Mouse (Mus musculus) liver, embryonic 12.5 days (tissue): Measurements from ENCODE around the gene Kctd12. TPM values are rescaled to one million over a fixed set of nuclear protein-coding genes. Genes with fewer than 3 reads are reported as not detected.

Experiments
- ATAC-seq: fragments of 200-750 bp; cut with Nextera tagmentation; 2 replicates; pipeline ENCODE4 v1.8.0; 2017; ENCODE audit warnings: moderate number of reproducible peaks, mild to moderate bottlenecking, moderate library complexity
- H3K27ac ChIP-seq: fragments of 300-500 bp; sonication (generic); 2 replicates; pipeline ENCODE4 v1.5.1; 2016; ENCODE audit warnings: mild to moderate bottlenecking
- H3K27me3 ChIP-seq: fragments of 300-500 bp; sonication (generic); replicated peaks from 2 replicates; pipeline ENCODE4 v1.6.1; 2016; ENCODE audit warnings: mild to moderate bottlenecking, moderate library complexity
- H3K36me3 ChIP-seq: fragments of 300-500 bp; sonication (generic); 2 replicates; pipeline ENCODE4 v1.6.1; 2016; ENCODE audit warnings: mild to moderate bottlenecking, moderate library complexity
- H3K4me1 ChIP-seq: fragments of 300-500 bp; sonication (generic); 2 replicates; pipeline ENCODE4 v1.6.1; 2016
- H3K4me2 ChIP-seq: fragments of 300-500 bp; sonication (generic); 2 replicates; pipeline ENCODE4 v1.6.1; 2016; ENCODE audit warnings: mild to moderate bottlenecking, moderate library complexity
- H3K4me3 ChIP-seq: fragments of 300-500 bp; sonication (generic); 2 replicates; pipeline ENCODE4 v1.5.1; 2016; ENCODE audit warnings: mild to moderate bottlenecking, moderate library complexity
- H3K9ac ChIP-seq: fragments of 300-500 bp; sonication (generic); 2 replicates; pipeline ENCODE4 v1.6.1; 2016; ENCODE audit warnings: mild to moderate bottlenecking, moderate library complexity
- H3K9me3 ChIP-seq: fragments of 300-500 bp; sonication (generic); replicated peaks from 2 replicates; pipeline ENCODE4 v1.6.1; 2016; ENCODE audit warnings: mild to moderate bottlenecking, moderate library complexity
- WGBS: fragments of 180-500 bp; shearing (Covaris S2); methylation state at CpG from one replicate; pipeline ENCODE4 v1.1.7; 2016; ENCODE audit not compliant: insufficient replicate concordance; 5-methylcytosine and 5-hydroxymethylcytosine counted together
- polyA plus RNA-seq: library from polyadenylated mRNA; unstranded; fragments of >200 nt; fragmentation: Nextera tagmentation; extraction: Ambion mirVana; gene quantifications from 2 replicates; pipeline ENCODE4 v1.2.1, GENCODE M21; 2016

The Kctd12 gene
- 2.3 and 2.4 TPM in 2 replicates for polyA plus RNA-seq

DNA sequence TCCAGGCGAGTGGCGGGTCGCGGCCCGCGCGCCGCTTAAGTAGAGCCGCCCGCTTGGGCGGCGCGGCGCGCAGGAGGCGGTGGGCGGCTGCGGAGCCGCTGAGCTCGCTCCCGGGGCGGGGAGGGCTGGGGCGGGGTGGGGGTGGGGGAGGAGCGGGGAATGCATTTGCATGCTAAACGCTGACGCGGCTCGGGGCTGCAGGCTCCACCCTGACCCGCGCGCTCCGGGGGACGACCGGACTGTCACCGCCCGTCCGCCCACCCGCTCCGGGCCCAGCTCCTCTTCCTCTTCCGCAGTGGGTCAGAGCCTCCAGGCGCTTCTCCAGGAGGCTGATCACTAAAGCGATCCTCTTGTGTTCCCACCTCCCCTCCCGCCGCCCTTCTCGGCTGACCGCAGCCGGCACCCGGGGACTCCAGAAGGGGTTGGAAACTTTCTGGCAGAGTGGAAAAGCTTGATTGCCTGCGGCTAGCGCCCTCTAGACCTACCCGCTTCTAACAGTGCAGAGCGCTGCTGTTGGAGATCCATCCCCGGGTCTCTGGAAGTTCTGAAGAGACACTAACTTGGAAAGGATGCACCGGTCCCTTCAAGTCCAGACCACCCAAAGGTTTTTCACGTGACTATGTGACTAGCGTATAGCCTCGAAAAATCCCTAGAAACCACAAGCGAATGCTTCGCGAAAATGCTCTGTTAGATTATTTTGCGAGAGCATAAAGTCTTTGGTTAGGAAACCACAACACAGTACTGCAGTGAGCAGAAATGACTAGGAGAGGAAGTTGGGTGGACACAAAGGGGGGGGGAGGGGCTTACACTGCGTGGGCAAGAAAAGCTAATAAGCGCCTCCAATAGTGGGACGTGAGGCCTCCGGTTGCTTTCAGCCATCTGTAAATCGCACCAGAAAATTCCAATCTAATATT lies at the start of gene Kctd12:
Kctd12 (minus strand) TSS at position 11 of the 914 bp plus-strand sequence.
- peak; percentile 90 for ATAC-seq
- no peaks in the 10 kb centered on the region for H3K9me3 ChIP-seq
- 1% methylated on average over 56 of the region's 66 CpGs for WGBS
- peak within 1 kb of the TSS; percentile 63 for H3K4me3 ChIP-seq
- peak within 1 kb of the TSS; percentile 80 for H3K27ac ChIP-seq
- H3K4me2 ChIP-seq: peak within 1 kb of the TSS; percentile 88
- peak within 1 kb of the TSS; percentile 57 for H3K9ac ChIP-seq
- no peaks in the 10 kb centered on the region for H3K36me3 ChIP-seq
- peaks cover 18% of the 10 kb centered on the region; the same call in 1 of the 2 replicates for H3K4me1 ChIP-seq
- H3K27me3 ChIP-seq: peaks cover 50% of the 10 kb centered on the region

DNA sequence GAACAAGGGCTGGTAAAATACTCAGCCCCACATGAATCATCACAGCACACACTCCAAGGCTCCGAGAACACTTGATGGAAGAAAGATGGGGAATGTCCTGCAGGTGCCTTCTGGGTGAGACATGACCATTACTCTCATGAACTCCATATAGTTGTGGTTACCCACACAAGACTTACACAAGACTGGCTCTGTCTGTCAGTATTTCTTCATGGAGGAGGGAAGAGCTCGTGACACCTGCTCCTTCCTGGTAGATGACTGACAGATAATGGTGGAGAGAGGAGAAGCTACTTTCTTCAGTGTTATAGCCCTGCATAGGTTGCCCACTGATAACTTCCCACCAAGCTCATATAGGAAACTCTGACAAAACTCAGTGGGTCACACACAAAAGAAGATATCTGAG lies 46.8 kb upstream of the Kctd12 start:
- no peak for ATAC-seq
- 44% methylated on average over 2 of the region's 2 CpGs for WGBS

DNA sequence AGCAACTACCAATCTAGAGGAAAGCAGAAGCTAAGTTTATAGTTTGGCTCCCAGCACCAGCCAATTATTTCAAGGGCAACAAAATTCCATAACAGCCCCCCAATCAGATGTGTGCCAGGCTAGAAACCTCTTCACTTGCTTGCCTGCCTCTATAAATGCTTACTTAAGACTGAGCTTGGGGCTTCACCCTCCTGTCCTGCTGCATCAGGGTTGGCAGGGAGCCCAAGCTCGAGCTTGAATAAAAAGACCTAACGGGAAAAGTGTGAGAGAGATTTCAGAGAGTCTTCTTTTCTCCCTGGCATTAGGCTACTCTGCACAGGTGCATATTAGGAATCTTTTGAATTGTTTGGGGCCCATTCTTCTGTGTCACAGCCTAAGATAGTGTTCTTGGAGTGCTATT lies 37.6 kb upstream of the Kctd12 start:
- Histone ChIP-seq H3K4me3 (no peak overlapping the region), H3K4me1 (no peaks in the 10 kb centered on the region), H3K27me3 (no peaks in the 10 kb centered on the region), H3K27ac (no peak overlapping the region), H3K9ac (no peak overlapping the region), H3K9me3 (no peaks in the 10 kb centered on the region), H3K4me2 (no peak overlapping the region), H3K36me3 (no peaks in the 10 kb centered on the region)
- ATAC-seq: no peak
- WGBS: 62% methylated on average over 2 of the region's 2 CpGs

More for the DNA sequence above, 46.8 kb upstream of the Kctd12 start:
- Histone ChIP-seq H3K9me3 (no peaks in the 10 kb centered on the region), H3K27ac (no peak overlapping the region), H3K36me3 (no peaks in the 10 kb centered on the region), H3K4me3 (no peak overlapping the region), H3K4me1 (no peaks in the 10 kb centered on the region), H3K27me3 (no peaks in the 10 kb centered on the region), H3K9ac (no peak overlapping the region), H3K4me2 (no peak overlapping the region)

DNA sequence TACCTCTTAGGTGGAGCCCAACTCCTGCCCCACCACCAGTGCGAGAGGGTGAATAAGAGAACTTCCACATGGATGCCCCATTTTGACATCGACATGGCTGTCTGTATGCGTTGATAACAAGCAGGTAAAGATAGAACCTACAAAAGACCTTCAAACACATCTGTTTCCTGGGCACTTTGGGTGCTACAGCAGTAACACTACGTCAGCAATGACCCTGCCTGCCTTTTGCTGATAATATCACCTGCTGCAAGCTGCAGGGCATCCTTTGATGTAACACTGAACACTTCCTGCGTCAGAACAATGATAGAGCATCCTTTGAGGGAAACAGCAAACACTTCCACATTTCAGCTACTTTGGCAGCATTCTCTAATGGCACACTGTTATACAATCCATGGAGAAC lies 34.6 kb upstream of the Kctd12 start:
- Histone ChIP-seq H3K27ac (no peak overlapping the region), H3K9ac (no peak overlapping the region), H3K9me3 (no peaks in the 10 kb centered on the region), H3K4me3 (no peak overlapping the region), H3K27me3 (no peaks in the 10 kb centered on the region), H3K4me2 (no peak overlapping the region), H3K36me3 (no peaks in the 10 kb centered on the region), H3K4me1 (no peaks in the 10 kb centered on the region; the same call in 1 of the 2 replicates)
- 20% methylated on average over 5 of the region's 5 CpGs for WGBS
- no peak for ATAC-seq

DNA sequence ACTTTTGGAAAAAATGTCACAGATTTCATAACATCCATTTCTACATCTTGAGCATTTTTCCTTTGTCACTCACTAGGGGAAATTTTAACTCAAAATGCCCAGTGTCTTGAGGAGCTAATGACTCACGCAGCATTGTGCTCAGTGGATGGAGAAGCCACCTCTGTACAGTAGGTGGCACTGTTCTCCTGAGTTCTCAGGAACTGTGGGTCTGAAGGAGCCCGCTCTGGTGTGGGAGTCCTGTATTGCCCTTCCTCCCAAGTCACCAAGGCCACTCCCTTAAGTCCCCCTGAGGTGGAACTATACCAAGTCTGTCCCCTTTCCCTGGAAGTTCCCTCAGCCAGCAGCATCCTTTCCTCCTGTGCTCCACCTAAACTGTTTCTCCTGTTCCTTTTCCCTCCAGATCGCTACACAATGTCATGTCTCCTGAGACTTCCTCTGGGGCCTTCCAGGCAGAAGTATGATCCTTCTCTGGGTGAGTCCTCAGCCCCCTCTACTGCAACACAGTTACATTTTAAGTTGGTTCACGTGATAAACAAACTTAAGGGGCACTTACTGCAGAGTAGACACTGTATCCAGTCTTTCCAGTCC lies 30.2 kb upstream of the Kctd12 start:
- 15% methylated on average over 4 of the region's 4 CpGs for WGBS
- H3K9ac ChIP-seq: no peak overlapping the region
- peak; percentile 83 for ATAC-seq

DNA sequence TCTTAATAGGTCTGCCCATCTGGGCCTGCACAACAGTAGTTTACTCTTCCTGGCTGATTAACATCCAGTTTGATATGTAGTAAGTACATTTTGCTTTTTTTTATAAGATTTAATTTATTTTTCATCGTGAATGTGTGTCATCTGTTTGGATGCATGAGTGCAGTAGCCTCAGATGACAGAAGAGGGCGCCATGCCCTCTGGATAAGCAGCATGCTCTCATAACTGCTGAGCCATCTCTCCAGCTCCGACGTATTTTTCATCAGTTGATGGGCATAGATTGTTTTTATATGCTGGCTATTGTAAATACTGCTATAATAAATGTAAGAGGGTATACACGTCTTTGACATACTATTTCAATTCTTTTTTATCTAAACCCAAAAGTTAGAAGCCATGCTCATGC lies 29.3 kb upstream of the Kctd12 start:
- Histone ChIP-seq H3K27ac (no peak overlapping the region), H3K4me2 (no peak overlapping the region), H3K4me1 (no peaks in the 10 kb centered on the region; the same call in 1 of the 2 replicates), H3K9me3 (no peaks in the 10 kb centered on the region), H3K36me3 (no peaks in the 10 kb centered on the region), H3K4me3 (no peak overlapping the region), H3K9ac (no peak overlapping the region), H3K27me3 (no peaks in the 10 kb centered on the region)
- no peak for ATAC-seq
- WGBS: 18% methylated on average over 5 of the region's 5 CpGs

More for the DNA sequence above, 30.2 kb upstream of the Kctd12 start:
- H3K4me1 ChIP-seq: no peaks in the 10 kb centered on the region; the same call in 1 of the 2 replicates
- H3K9me3 ChIP-seq: no peaks in the 10 kb centered on the region
- H3K27ac ChIP-seq: no peak overlapping the region
- no peaks in the 10 kb centered on the region for H3K36me3 ChIP-seq
- H3K27me3 ChIP-seq: no peaks in the 10 kb centered on the region
- H3K4me3 ChIP-seq: no peak overlapping the region
- H3K4me2 ChIP-seq: no peak overlapping the region

DNA sequence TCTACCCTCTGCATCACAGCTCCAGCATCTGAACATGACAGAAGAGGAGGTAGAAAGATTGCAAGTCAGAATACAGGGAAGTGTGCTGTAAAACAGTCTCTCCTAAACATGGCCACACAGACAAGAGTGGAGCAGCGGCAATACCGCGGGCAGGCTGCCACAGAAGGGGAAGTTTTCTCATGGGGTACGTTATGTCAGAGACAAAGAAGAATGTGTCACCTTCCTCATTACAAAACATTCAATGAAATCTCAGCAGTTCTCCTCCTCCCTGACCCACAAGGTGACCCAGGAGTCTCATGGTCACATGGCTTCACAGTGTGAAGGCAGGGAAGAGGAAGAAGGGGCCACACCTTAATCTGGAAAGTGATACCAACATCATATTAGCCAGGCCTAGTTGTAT lies 25.3 kb upstream of the Kctd12 start:
- H3K4me3 ChIP-seq: no peak overlapping the region
- H3K36me3 ChIP-seq: no peaks in the 10 kb centered on the region
- WGBS: 31% methylated on average over 4 of the region's 4 CpGs
- no peak overlapping the region for H3K4me2 ChIP-seq
- H3K9ac ChIP-seq: no peak overlapping the region
- H3K27ac ChIP-seq: no peak overlapping the region
- no peaks in the 10 kb centered on the region; the same call in 1 of the 2 replicates for H3K4me1 ChIP-seq
- no peaks in the 10 kb centered on the region for H3K27me3 ChIP-seq
- ATAC-seq: no peak
- H3K9me3 ChIP-seq: no peaks in the 10 kb centered on the region

DNA sequence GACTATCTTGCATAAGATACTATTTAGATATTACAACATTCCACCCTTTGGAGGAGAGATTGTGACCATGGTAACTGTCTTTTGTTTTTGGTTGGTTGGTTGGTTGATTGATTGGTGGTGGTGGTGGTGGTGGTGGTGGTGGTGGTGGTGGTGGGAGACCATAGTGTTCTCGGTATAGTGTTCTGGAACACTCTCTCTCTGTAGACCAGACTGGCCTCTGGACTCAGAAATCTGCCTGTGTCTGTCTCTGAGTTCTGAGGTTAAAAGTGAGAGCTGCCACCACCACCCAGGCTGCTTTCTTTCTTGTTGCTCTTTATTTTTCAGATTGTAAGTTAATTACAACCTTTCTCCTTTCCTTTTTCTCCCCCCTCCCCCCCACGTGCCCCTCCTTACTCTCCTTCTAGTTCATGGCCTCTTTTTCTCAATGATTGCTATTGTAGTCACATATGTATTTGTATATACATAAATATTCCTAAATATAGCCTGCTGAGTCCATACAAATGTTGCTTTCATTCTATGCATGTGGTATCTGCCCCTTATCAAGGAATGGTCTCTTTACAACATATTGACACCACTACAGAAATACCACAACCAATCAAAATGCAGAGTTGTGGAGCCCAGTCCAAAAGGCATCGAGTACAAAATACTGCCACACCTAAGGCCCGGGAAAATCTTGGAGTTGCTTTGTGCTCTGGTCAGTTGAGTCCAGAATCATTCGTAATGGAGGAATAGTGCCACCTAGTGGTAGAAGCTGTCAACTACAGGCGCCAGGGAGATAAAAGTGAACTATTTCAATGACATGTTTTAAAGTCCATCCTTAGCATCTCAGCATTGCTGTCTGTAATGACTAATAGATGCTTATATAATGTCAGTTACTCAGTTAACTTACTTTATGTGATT lies 12.5 kb upstream of the Kctd12 start:
- Histone ChIP-seq H3K4me1 (no peaks in the 10 kb centered on the region), H3K36me3 (no peaks in the 10 kb centered on the region), H3K9ac (no peak overlapping the region), H3K27ac (no peak overlapping the region), H3K4me2 (no peak overlapping the region), H3K9me3 (no peaks in the 10 kb centered on the region), H3K4me3 (no peak overlapping the region), H3K27me3 (no peaks in the 10 kb centered on the region)
- WGBS: 14% methylated on average over 6 of the region's 6 CpGs
- ATAC-seq: no peak

DNA sequence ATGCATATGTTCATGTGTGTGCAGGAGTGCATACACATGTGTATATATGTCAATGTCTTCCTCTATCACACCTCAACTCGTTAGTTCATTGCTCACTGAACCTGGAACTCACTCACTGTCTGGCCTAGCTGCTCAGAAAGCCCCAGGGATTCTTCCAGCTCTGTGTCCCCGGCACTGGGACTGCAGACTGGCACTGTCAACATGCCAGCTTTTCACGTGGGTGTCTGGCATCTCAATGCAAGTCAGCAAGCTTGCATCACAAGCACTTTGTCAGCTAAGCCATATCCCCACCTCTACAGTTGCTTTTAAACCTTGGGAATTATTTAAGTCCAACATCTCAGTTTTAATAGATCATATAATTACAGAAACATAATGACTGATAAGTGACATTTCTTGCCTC lies 8.3 kb upstream of the Kctd12 start:
- no peaks in the 10 kb centered on the region for H3K4me1 ChIP-seq
- no peak overlapping the region for H3K27ac ChIP-seq
- H3K4me3 ChIP-seq: no peak overlapping the region
- no peaks in the 10 kb centered on the region for H3K9me3 ChIP-seq
- WGBS: 56% methylated on average over 3 of the region's 3 CpGs
- no peak overlapping the region for H3K4me2 ChIP-seq
- no peak for ATAC-seq
- H3K27me3 ChIP-seq: no peaks in the 10 kb centered on the region
- no peak overlapping the region for H3K9ac ChIP-seq
- no peaks in the 10 kb centered on the region for H3K36me3 ChIP-seq

DNA sequence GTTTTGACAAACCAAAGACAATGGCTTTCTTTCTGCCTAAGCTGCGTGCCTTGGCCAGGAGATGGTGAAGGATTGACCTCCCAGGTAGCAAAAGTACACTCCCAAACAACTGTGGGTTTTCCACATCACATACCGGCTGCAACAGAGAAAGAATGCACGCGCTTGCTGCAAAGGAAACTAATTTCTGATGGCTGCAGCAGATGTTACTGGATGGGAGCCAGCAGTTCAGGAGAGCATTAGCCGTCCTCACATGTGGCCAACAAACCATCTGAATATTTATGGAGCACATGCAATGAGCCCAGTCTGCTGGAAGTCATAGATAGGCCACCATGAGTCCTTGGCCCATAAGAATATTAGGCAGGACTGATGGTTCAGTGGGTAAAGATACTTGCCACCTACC lies 7.4 kb upstream of the Kctd12 start:
- H3K4me1 ChIP-seq: no peaks in the 10 kb centered on the region
- no peak overlapping the region for H3K4me2 ChIP-seq
- H3K9me3 ChIP-seq: no peaks in the 10 kb centered on the region
- WGBS: 64% methylated on average over 5 of the region's 5 CpGs
- no peak overlapping the region for H3K4me3 ChIP-seq
- H3K36me3 ChIP-seq: no peaks in the 10 kb centered on the region
- no peak overlapping the region for H3K9ac ChIP-seq
- peaks cover under 1% of the 10 kb centered on the region for H3K27me3 ChIP-seq
- no peak for ATAC-seq
- H3K27ac ChIP-seq: no peak overlapping the region

DNA sequence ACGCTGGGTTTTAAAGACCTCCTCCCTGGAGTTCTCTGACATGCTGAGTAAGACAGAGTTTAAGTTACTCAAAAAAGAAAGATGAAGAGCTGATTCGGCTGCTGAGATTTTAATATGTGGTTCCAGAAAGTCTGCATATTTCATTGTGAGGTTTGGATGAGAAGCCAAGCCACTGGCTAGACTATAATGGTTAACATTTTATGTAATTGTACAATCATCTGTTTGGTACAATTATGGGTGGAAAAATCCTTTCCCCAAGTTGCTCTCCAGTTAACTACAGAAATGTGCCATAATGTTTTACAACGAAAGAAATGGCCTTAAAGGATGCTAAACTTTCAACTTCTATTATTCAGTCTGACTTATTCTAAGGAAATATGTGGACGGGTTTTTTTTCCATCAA lies 6.8 kb upstream of the Kctd12 start:
- Histone ChIP-seq H3K4me2 (no peak overlapping the region), H3K4me3 (no peak overlapping the region), H3K36me3 (no peaks in the 10 kb centered on the region), H3K9me3 (no peaks in the 10 kb centered on the region), H3K4me1 (no peaks in the 10 kb centered on the region), H3K27me3 (peaks cover 7% of the 10 kb centered on the region), H3K27ac (no peak overlapping the region), H3K9ac (no peak overlapping the region)
- ATAC-seq: no peak
- WGBS: 57% methylated on average over 4 of the region's 4 CpGs
